ENCODE assay signal across 21 mouse cellular contexts in genomic region chr5:96029821-96030220, GRCm38 (mm10).
DNase-seq lines count a peak whose midpoint lies in the region; ATAC-seq lines count a peak whose summit lies in the region.
"Had no signal": no experiment of that assay in that cellular context is flagged by ENCODE, and none has a peak within 500 bp of the region (broad histone marks: within the 10 kb centered on the region; RNA-seq: fewer than 3 reads in every experiment).

No protein-coding gene starts in this region.

- no peaks in the 10 kb centered on the region for H3K36me3 ChIP-seq in kidney, embryonic 15.5 days
- H3K36me3 ChIP-seq: embryonic facial prominence, embryonic 15.5 days; forebrain, embryonic 10.5 days; heart, embryonic 12.5 days; hindbrain, embryonic 10.5 days had no signal

- H3K27me3 ChIP-seq in kidney, embryonic 15.5 days = no peaks in the 10 kb centered on the region
- H3K27me3 ChIP-seq: embryonic facial prominence, embryonic 15.5 days; heart, embryonic 12.5 days had no signal

- no peaks in the 10 kb centered on the region for H3K4me1 ChIP-seq in kidney, embryonic 15.5 days
- H3K4me1 ChIP-seq: embryonic facial prominence, embryonic 15.5 days; forebrain, embryonic 10.5 days; heart, embryonic 12.5 days; hindbrain, embryonic 10.5 days had no signal

- DNase-seq in layer of hippocampus, adult 18-20 months (ENCODE audit: low spot score in 2 of 2) = peak; percentile 35 to 79
- DNase-seq in layer of hippocampus, postnatal 25 days (ENCODE audit: extremely low spot score in 1 of 2, low spot score in 1 of 2) = no peak
- peak; percentile 14 for DNase-seq in right cerebral cortex, postnatal 25 days
- DNase-seq in right cerebral cortex, postnatal 4 days = no peak
- DNase-seq in layer of hippocampus, adult 9-10 months (ENCODE audit: low spot score) = peak; percentile 55
- DNase-seq in testis, postnatal 14 days (ENCODE audit: low spot score) = no peak
- DNase-seq: adrenal gland, adult 2 months; adrenal gland, postnatal 25 days; cerebellum, adult 2 months; cerebellum, postnatal 14 days; embryo, embryonic 11 days; gastrocnemius, adult 2 months; gastrocnemius, postnatal 25 days had no signal

- H3K9ac ChIP-seq in kidney, embryonic 15.5 days = no peak overlapping the region
- H3K9ac ChIP-seq: embryonic facial prominence, embryonic 15.5 days; heart, embryonic 12.5 days; hindbrain, embryonic 14.5 days had no signal

- 89% methylated on average over 2 of the region's 2 CpGs for WGBS in kidney, embryonic 15.5 days

- H3K9me3 ChIP-seq in kidney, embryonic 15.5 days (replicated peaks) = no peaks in the 10 kb centered on the region
- H3K9me3 ChIP-seq: embryonic facial prominence, embryonic 15.5 days; heart, embryonic 12.5 days; hindbrain, embryonic 10.5 days had no signal

- no peak for ATAC-seq in kidney, embryonic 15.5 days (replicated peaks; ENCODE audit: low FRiP score)
- ATAC-seq: forebrain, embryonic 14.5 days had no signal

- H3K27ac ChIP-seq in kidney, embryonic 15.5 days = no peak overlapping the region
- H3K27ac ChIP-seq: embryonic facial prominence, embryonic 15.5 days; forebrain, embryonic 10.5 days; gastrocnemius, adult 2 months; hindbrain, embryonic 10.5 days; hindbrain, embryonic 14.5 days had no signal

- no peak overlapping the region for H3K4me2 ChIP-seq in kidney, embryonic 15.5 days
- H3K4me2 ChIP-seq: embryonic facial prominence, embryonic 15.5 days; heart, embryonic 12.5 days; hindbrain, embryonic 14.5 days had no signal

- no peak overlapping the region for H3K4me3 ChIP-seq in kidney, embryonic 15.5 days (replicated peaks)
- H3K4me3 ChIP-seq: embryonic facial prominence, embryonic 15.5 days; erythroblast, embryonic 14.5 days; forebrain, embryonic 10.5 days; gastrocnemius, adult 2 months; heart, embryonic 12.5 days; hindbrain, embryonic 10.5 days had no signal

Comparison
In these comparisons a context has a peak if more than half of its experiments do, and no peak if none do; other contexts are left out.
1. DNase-seq: peak in layer of hippocampus, adult 18-20 months (2 of 2), right cerebral cortex, postnatal 25 days (single experiment) and layer of hippocampus, adult 9-10 months (single experiment); none in layer of hippocampus, postnatal 25 days (0 of 2), right cerebral cortex, postnatal 4 days (single experiment) and testis, postnatal 14 days (single experiment).